Mouse (Mus musculus) CH12.LX (cell line): ENCODE data around the gene D130043K22Rik.

Experiments used
- CTCF ChIP-seq, 2 experiments: IDR thresholded peaks in 1 of 2; conservative IDR thresholded peaks in 1 of 2; 2 replicates each; pipeline ENCODE4 v1.5.1; 2011 to 2012; ENCODE audit warnings: low read depth in 2 of 2, low read length in 2 of 2, improper control_type of control experiment in 1 of 2, inconsistent platforms in 1 of 2, mild to moderate bottlenecking in 1 of 2, moderate library complexity in 1 of 2
- GABPA ChIP-seq: IDR thresholded peaks from 2 replicates; pipeline ENCODE4 v1.6.1; 2012; ENCODE audit warnings: low read depth, low read length, improper control_type of control experiment, inconsistent platforms; ENCODE audit not compliant: insufficient replicate concordance
- MAX ChIP-seq: IDR thresholded peaks from 2 replicates; pipeline ENCODE4 v1.6.1; 2011; ENCODE audit warnings: low read length, improper control_type of control experiment
- POLR2A ChIP-seq: IDR thresholded peaks from 2 replicates; pipeline ENCODE4 v1.6.1; 2011; ENCODE audit warnings: low read depth, mild to moderate bottlenecking, improper control_type of control experiment, low read length
- ZKSCAN1 ChIP-seq: IDR thresholded peaks from 2 replicates; pipeline ENCODE4 v1.6.1; 2012; ENCODE audit warnings: low read depth, inconsistent platforms, low read length, improper control_type of control experiment, borderline replicate concordance

- TF ChIP-seq CTCF (conservative IDR thresholded peaks at IDR 0.05 in 1 of 2, IDR thresholded peaks at IDR 0.05 in 1 of 2; ENCODE audit: low read depth in 2 of 2, low read length in 2 of 2) (no peak), MAX (no peak), GABPA (no peak), ZKSCAN1 (no peak), POLR2A (no peak)
Measured at GRCm38 (mm10) chr13:24839831-24840230, 5.1 kb upstream of the D130043K22Rik start.
